Mouse (Mus musculus) E14TG2a.4 (cell line): ENCODE measurements at regions not wholly inside any gene's neighbourhood (a gene's known extent, or its start where the extent isn't known, plus 50 kb on each side); places are given as distances from the start of the nearest gene placed in this dataset.

ENCODE experiments used
- CTCF ChIP-seq: conservative IDR thresholded peaks from 2 replicates; pipeline ENCODE4 v1.5.1; 2014; ENCODE audit warnings: low read length
- POU5F1 ChIP-seq: IDR thresholded peaks from 2 replicates; pipeline ENCODE4 v1.6.1; 2014; ENCODE audit warnings: low read length, borderline replicate concordance

- TF ChIP-seq POU5F1 (no peak), CTCF (no peak)
Measured at GRCm38 (mm10) chr1:156999947-157000346, 60.5 kb upstream of the Ralgps2 start.
